Mouse (Mus musculus) MEL (cell line): ENCODE results near the gene Abhd15.

Experiments
- CTCF ChIP-seq, 3 experiments: IDR thresholded peaks in 2 of 3; conservative IDR thresholded peaks in 1 of 3; 2 replicates each; pipeline ENCODE4 v1.5.1; 2011 to 2012; ENCODE audit warnings: low read length in 3 of 3, low read depth in 2 of 3, mild to moderate bottlenecking in 2 of 3, improper control_type of control experiment in 1 of 3, inconsistent platforms in 1 of 3, mixed read lengths in 1 of 3, moderate library complexity in 1 of 3; ENCODE audit not compliant: control insufficient read depth in 1 of 3, insufficient read depth in 1 of 3, poor library complexity in 1 of 3, severe bottlenecking in 1 of 3
- E2F4 ChIP-seq: IDR thresholded peaks from 2 replicates; pipeline ENCODE4 v1.6.1; 2011; ENCODE audit warnings: low read depth, low read length, improper control_type of control experiment, borderline replicate concordance
- GATA1 ChIP-seq: IDR thresholded peaks from 2 replicates; pipeline ENCODE4 v1.6.1; 2011; ENCODE audit warnings: low read depth, low read length, improper control_type of control experiment

- TF ChIP-seq CTCF (IDR thresholded peaks at IDR 0.05 in 2 of 3, conservative IDR thresholded peaks at IDR 0.05 in 1 of 3; ENCODE audit: control insufficient read depth in 1 of 3, insufficient read depth in 1 of 3, low read depth in 2 of 3, low read length in 3 of 3, poor library complexity in 1 of 3, severe bottlenecking in 1 of 3) = no peak
- TF ChIP-seq GATA1 = no peak
- TF ChIP-seq E2F4 = no peak
Observed at GRCm38 (mm10) chr11:77468397-77468796, 46.5 kb upstream of the Abhd15 start.
